Mouse (Mus musculus) splenic B cell, adult 2 months (primary cell): ENCODE data around the gene Zfp39.

ENCODE experiments used
- DNase-seq: peaks from one replicate; pipeline ENCODE4 v3.0.0-alpha.2; 2011; ENCODE audit warnings: low read depth, low spot score
- H3K27me3 ChIP-seq: 2 replicates; pipeline ENCODE4 v1.6.1; 2012; ENCODE audit warnings: mild to moderate bottlenecking, low read length, moderate library complexity, mixed read lengths; ENCODE audit not compliant: control insufficient read depth, poor library complexity, insufficient read depth, severe bottlenecking
- H3K36me3 ChIP-seq: 2 replicates; pipeline ENCODE4 v1.6.1; 2012; ENCODE audit warnings: mild to moderate bottlenecking, low read length, moderate library complexity, mixed read lengths; ENCODE audit not compliant: control insufficient read depth, poor library complexity, insufficient read depth, severe bottlenecking

Zfp39 gene

DNA sequence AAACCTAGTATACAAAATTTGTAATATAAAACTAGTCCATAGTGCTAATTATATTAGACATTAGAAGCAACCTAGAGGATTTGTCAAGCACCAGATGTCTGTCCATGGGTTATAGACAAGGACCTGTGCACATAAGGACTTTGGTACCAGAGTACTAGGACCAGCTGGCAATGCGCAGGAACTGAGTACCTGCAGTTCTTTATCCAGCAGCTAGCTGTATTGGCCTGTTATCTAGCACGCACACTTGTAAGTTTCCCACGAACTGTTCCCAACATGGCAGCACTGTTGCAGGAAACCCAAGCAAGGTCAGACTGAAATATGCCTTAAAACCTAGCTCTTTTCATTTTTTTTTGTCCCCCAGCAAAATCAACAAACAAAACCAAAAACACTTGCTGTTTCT, 26.2 kb upstream of the Zfp39 start:
- Histone ChIP-seq H3K36me3 (peaks cover 4% of the 10 kb centered on the region; the same call in 1 of the 2 replicates), H3K27me3 (no peaks in the 10 kb centered on the region)
- DNase-seq, result no peak

DNA sequence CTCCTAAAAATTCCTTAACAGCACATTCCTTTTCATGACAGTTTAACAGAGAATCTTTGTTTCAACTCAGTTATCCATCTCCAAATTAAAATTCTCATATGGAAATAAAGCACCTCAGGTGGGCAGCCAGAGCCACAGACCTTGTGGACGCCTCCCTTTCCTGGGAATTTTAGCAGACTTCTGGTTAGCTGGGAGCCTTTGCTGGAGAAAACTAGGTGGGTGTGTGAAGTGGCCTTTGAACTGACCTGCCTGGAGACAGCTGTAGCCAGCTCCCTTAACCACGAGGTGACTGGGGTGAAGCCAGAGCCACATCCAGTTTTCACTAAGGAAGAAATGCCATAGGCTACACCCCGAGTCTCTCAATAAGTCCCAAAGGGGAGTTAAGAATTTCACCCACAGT, 25.6 kb upstream of the Zfp39 start:
- no peaks in the 10 kb centered on the region for H3K27me3 ChIP-seq
- DNase-seq, result no peak
- peaks cover 4% of the 10 kb centered on the region; the same call in 1 of the 2 replicates for H3K36me3 ChIP-seq

DNA sequence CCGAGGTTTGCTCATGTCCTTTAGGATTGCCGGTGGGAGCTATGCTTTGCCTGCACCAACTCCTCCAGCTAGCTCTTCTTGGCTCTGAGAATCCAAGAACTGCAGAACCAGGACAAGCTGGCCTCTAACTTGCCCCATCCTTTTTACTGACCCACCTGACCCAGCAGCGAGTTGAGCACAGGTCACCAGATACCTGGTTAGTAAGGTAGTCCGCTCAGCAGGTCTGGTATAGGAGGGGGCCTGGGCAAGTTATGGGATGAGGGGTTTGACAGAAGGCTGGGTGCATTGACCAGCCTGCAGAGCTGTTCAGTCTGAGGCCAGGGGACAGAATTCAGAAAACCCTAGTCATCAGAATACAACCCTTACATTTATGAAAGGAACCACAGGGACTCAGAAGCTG, 25.0 kb upstream of the Zfp39 start:
- DNase-seq, result no peak
- Histone ChIP-seq H3K36me3 (peaks cover 3% of the 10 kb centered on the region; the same call in 1 of the 2 replicates), H3K27me3 (no peaks in the 10 kb centered on the region)

DNA sequence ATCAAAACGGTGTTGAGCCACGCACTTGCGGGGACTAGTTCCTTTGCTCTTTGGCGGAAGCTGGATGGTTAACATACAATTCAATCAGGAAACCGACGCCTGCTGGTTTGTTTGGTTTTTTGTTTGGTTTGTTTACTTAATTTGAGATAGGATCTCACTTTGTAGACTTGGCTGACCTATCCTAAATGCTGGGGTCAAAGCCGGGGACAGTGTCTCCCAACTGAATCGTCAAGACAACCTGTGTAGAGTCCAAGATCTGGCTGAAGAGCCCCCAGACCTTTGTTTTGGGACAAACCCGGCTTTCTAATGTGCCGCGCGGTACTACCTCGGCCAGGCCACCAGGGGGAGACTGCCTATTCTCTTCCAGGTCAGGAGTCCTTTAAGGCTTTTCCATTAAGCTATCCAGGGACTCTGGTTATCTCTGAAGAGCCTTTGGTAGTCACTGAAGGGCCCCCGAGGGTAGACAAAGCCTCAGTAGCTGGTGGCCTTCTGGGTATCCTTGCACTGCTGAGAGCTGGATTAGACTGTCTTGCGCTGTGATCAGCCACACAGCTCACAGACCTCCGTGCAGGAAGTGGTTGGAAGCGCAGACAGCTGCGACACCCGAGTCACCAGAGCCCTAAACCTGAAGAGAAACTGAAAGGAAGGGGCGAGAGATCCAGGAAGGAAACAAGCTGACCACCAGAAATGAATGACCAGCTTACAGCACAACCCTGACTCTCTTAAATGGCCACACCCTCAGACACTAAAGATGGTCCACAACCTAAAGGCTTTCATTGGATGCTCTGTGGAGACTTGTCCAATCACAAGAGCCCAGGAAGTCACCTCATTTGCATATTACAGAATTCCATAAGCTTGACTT, 24.0 kb upstream of the Zfp39 start:
- peak; percentile 85 for DNase-seq
- Histone ChIP-seq H3K36me3 (0 out of 2 replicates have a peak, but pooled peaks cover 2% of the 10 kb centered on the region), H3K27me3 (no peaks in the 10 kb centered on the region)

DNA sequence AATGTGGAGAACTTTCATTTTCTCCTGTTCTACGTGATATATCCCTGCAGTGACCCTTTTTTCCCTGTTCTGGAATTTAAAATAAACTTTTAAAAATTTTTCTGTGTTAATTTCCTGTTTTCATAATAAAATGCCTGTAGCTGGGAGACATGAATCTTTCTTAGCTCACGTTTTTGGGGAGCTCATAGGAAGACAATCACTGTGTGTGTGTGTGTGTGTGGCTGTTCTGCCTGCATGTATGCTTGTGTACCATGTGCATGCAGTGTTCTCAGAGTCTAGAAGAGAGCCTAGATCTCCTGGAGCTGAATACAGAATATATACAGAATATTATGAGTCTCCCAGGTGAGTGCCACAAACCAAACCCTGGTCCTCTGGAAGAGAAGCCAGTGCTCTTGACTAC, 23.0 kb upstream of the Zfp39 start:
- no peaks in the 10 kb centered on the region for H3K36me3 ChIP-seq

DNA sequence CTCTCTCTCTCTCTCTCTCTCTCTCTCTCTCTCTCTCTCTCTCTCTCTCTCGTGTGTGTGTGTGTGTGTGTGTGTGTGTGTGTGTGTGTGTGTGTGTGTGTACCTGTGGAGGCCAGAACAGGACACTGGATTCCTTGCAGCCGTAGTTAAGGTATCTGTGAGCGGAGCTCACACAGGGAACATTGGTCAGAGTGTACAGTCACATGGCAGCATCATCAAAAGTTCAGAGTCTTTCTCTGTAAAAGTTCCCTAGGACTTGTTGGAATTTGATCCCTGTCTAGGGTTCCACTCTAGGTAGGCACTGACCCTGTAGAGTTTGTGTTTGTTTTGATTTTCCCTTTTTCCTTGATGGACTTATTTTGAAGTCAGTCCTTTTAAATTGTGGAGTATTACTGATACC, 22.6 kb upstream of the Zfp39 start:
- H3K36me3 ChIP-seq, result no peaks in the 10 kb centered on the region
- no peaks in the 10 kb centered on the region for H3K27me3 ChIP-seq
- DNase-seq, result no peak

More for the DNA sequence above, 23.0 kb upstream of the Zfp39 start:
- H3K27me3 ChIP-seq, result no peaks in the 10 kb centered on the region
- no peak for DNase-seq

DNA sequence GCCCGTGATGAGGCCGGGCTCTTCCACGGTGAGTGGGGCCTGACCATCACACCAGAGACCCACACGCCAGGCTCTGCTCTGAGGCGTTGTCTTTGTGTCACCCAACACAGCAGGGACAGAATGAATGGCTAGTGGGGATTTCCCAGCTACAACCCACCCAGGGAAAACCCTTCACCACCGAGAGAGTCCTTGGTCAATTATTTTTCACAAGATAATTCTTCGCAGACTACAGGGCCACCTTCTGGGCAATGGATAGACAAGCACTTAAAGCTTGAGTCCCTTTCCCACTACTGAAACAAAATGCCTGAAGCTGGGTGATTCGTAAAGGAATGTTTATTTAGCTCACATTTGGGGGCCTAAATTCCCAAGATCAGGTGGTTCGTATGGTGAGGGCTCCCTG, 18.4 kb upstream of the Zfp39 start:
- no peaks in the 10 kb centered on the region for H3K36me3 ChIP-seq
- H3K27me3 ChIP-seq, result no peaks in the 10 kb centered on the region
- no peak for DNase-seq

DNA sequence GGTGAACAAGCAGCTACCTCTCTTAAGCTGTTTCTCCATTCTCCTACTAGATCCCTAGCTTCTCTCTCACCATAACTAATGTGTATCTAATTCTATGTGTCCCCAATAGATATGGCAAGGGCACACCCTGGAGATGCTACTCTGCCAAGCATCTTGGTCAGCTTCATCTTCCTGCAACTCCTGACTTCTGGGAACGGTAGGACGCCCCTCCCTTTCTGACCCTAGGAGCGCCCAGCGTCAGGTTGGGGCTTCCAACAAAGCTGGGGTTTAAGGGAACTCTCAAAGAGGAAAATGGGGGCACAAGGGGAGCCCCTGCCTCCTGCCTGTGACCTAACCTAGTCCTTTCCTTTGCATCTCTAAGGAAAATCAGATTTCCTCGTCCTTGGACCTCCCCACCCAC, 14.7 kb upstream of the Zfp39 start:
- no peaks in the 10 kb centered on the region for H3K36me3 ChIP-seq
- H3K27me3 ChIP-seq, result no peaks in the 10 kb centered on the region
- DNase-seq, result no peak

DNA sequence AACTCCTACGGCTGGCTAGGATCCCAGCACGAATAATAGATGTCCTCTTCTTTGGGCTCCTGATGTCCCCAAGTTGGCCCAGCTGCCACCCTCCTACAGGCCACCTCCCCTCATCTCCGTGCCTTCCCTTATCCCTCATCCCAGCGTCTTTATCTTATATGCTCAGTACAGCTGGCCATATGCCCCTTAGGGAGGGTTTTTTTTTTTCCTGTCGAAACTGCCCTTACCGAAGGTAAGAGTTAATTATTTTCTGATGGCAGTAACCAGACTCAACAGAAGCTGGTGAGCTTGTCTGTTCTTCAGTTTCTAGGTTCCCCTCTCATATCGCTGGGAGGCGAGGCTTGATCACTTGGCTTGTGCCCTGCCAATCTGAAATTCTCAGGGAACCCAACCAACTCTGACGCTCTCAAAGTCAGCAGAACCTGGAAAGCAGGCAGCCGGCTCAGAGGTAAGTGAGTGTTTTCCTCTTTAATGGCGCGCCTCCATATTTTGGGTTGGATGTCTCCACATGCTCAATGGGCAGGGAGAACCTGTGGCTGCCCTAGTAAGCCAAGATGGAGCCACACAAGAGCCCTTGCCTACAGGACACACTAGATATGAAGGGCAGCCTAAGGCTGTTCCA, 13.8 kb upstream of the Zfp39 start, which contains the start of gene Btnl10:
Gene Btnl10 (plus strand): TSS at position 164 of the 622 bp plus-strand sequence.
- no peak for DNase-seq
- Histone ChIP-seq H3K36me3 (no peaks in the 10 kb centered on the region), H3K27me3 (no peaks in the 10 kb centered on the region)

DNA sequence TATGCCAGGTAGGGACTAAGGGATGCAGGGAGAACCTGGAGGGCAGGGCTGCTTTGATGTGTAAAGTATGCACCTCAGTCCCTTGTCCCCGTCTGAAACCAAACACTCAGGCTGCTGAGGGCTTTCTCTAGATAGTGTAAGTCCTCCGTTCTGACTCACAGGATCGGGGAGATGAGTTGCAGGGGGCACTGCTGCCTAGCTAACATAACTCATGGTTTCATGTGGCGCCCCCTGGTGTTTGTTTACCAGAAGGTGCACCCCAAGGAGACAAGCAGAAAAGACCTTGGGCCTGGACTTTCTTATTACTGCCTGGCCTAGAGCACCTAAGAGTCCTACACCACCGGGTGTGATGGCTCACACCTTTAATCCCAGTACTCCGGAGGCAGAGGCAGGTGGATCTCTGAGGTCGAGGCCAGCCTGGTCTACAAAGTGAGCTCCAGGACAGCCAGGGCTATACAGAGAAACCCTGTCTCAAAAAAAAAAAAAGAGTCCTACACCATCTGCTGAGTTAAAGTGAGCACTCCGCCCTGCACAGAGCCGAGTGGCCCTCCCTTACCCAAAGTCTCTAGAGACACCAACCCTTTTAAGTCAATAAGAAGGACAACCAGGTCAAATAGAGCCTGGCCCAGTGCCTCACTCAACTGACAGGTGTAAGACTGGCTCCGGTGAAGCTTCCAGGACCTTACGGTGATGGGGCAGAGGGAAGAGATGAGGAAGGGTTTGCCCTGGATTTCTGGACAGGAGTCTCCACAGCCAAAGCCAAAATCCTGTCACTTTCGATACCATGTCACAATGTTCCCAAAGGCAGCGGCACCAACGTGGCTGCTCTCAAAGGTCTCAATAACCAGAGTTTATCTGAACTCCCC, 13.1 kb upstream of the Zfp39 start:
- DNase-seq, result peak; percentile 84
- H3K27me3 ChIP-seq, result no peaks in the 10 kb centered on the region
- H3K36me3 ChIP-seq, result no peaks in the 10 kb centered on the region

DNA sequence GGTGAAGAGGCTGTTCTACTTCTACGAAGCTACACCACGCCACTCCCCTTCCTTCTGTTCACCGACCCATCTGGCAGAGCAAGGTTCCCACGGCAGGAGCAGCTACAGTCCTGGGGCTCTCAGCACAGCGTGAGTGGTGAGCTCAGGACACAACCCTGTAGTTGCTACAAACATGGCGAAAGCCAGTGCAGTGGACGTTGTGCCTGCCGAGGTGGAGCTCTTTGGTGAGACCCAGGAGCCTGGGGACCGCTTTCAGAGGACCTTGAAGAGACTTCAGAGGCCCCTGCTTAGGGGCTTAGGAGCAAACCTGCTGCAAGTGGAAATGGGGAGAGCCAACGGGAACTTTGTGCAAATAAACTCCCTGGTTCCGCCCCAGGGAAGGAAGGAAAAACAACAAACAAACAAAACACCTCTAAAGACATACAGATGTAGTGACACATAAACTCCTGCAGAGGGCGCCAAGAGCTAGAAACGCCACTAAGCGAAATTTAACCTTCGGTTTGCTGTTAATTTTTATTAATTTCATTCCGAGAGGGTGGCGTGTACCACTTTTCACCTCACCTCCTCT, 10.5 kb upstream of the Zfp39 start:
- peak; percentile 65 for DNase-seq
- Histone ChIP-seq H3K36me3 (no peaks in the 10 kb centered on the region), H3K27me3 (no peaks in the 10 kb centered on the region)

DNA sequence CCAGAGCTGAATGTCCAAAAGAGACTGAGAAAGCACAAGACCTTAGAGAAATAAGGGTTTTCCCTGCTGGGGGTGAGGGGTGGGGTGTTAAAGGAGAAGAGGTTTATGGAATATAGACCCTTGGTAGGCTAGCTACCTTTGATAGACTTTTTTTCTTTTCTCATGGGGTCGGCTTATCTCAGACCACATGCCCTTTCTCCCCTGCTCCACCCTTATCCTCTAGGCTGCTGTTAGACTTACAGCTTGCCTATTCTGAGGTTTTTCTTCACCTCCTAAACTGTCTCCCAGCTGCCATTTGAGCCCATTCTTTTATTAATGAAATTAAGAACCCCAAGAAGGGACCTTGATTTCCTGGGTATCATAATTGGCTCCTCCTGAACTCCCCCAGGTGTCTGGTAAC, 9.8 kb upstream of the Zfp39 start:
- Histone ChIP-seq H3K36me3 (no peaks in the 10 kb centered on the region), H3K27me3 (no peaks in the 10 kb centered on the region)
- DNase-seq, result no peak

DNA sequence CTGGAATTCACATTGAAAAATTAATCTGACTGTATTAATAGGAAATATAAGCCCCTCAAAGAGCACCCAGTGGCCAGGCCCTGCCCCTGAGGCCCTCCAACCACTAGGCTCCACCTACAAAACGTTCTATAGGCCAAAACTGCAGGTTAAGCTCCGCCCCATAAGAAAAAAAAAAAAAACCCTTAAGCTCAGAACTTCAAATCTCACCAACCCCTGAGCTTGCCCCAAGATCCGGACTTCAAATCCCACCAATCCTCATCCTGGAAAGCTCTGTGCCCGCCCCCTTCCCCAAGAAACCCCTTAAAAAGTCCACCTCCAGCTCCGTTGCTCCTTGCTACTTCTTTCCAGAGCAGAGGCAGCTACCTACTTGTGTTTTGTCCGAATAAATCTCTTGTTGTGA, 813 bp upstream of the Zfp39 start:
- peaks cover 5% of the 10 kb centered on the region; the same call in 1 of the 2 replicates for H3K36me3 ChIP-seq
- H3K27me3 ChIP-seq, result no peaks in the 10 kb centered on the region
- DNase-seq, result peak; percentile 54

DNA sequence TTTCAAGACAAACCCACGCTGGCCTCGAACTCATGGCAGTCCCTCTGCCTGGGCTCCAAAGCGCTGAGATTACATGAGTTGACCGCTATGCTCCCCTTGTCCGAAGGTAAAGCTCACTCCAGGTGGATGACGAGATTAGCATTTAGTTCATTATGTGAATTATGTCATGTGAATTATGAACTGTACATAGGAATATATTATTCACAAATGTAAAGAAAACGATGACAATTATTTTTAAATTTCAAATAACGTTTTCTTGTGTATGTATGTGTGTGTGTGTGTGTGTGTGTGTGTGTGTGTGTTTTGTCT, 339 bp upstream of the Zfp39 start:
- no peak for DNase-seq
- Histone ChIP-seq H3K36me3 (peaks cover 5% of the 10 kb centered on the region; the same call in 1 of the 2 replicates), H3K27me3 (no peaks in the 10 kb centered on the region)
